Mouse (Mus musculus) left cerebral cortex, adult 18-20 months (tissue): ENCODE measurements around the gene Vmn1r66. TPM values are rescaled to one million over a fixed set of nuclear protein-coding genes. Genes with fewer than 3 reads are reported as not detected.
"Not testable (repeated sequence)": the region's sequence is repeated elsewhere in the genome, so short reads cannot be mapped to it uniquely, and the experiment has no call there.

Source experiments
- DNase-seq, 2 experiments: peaks; one replicate each; pipeline ENCODE4 v3.0.0; 2021 to 2022; ENCODE audit warnings: low spot score in 2 of 2, mixed read lengths in 1 of 2
- long read RNA-seq, 2 experiments: library from polyadenylated mRNA; stranded (forward); transcript quantifications; one replicate each; pipeline ENCODE4 v2.0.0; 2021
- total RNA-seq, 2 experiments: library from RNA; stranded (reverse); gene quantifications; 2 replicates each; pipeline ENCODE4 v1.2.3; 2021

Gene Vmn1r66
- not detected for total RNA-seq
- long read RNA-seq, experiment 1: 0 reads
- long read RNA-seq, experiment 2: 0 reads

- DNase-seq: no peak
Observed at GRCm38 (mm10) chr7:10277906-10278305, at the start of gene Vmn1r66. Gene Vmn1r66 (minus strand): TSS chr7:10278006.

GRCm38 (mm10) chr7:10325462-10325861, 47.7 kb upstream of the Vmn1r66 start:
- not testable (repeated sequence) for DNase-seq

DNA sequence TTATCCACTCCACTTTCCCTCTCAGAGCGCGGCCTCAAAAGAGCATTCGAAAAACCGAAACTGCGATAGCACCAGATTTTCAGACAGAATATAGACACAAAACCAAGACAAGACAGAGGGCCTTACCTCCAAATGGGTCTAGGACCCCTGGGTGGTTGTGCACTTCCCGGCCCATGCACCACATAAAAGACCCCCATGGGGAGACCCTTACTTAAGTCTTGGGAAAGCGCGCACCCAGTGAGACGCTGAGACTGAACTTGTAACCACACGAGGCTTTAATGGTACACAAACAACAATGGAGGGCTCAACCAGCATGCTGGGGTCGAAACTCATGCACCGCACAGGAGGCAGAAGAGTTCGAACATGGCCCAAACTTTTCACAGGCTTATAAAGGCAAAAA, 25.7 kb downstream of the Vmn1r66 start:
- no peak for DNase-seq

GRCm38 (mm10) chr7:10249146-10249545, 28.7 kb downstream of the Vmn1r66 start:
- DNase-seq: no peak

Other genes with a start within 250 kb of the Vmn1r66 start
- gene Vmn2r50, start 224.7 kb downstream of the Vmn1r66 start, total RNA-seq: not detected
- gene Vmn2r51, start 172.3 kb downstream of the Vmn1r66 start, total RNA-seq: not detected
- gene Vmn2r52, start 101.4 kb downstream of the Vmn1r66 start, total RNA-seq: not detected
- not detected for gene Vmn1r67, start 165.3 kb upstream of the Vmn1r66 start, total RNA-seq
- 10 to 100 TPM; 17.4 to 19.0 TPM for gene Zik1, start 217.4 kb upstream of the Vmn1r66 start, total RNA-seq